Mouse (Mus musculus) neural tube, embryonic 12.5 days (tissue): ENCODE data around the gene Bad. TPM values are rescaled to one million over a fixed set of nuclear protein-coding genes. Genes with fewer than 3 reads are reported as not detected.

Experiments
- ATAC-seq: fragments of 200-750 bp; cut with Nextera tagmentation; 2 replicates; pipeline ENCODE4 v1.8.0; 2017; ENCODE audit warnings: low read depth, mild to moderate bottlenecking, moderate TSS enrichment, moderate library complexity; ENCODE audit not compliant: low FRiP score
- H3K27ac ChIP-seq: fragments of 300-500 bp; sonication (generic); 2 replicates; pipeline ENCODE4 v1.5.1; 2016
- H3K27me3 ChIP-seq: fragments of 300-500 bp; sonication (generic); replicated peaks from 2 replicates; pipeline ENCODE4 v1.6.1; 2016; ENCODE audit warnings: mild to moderate bottlenecking
- H3K36me3 ChIP-seq: fragments of 300-500 bp; sonication (generic); 2 replicates; pipeline ENCODE4 v1.6.1; 2016; ENCODE audit warnings: mild to moderate bottlenecking
- H3K4me1 ChIP-seq: fragments of 300-500 bp; sonication (generic); 2 replicates; pipeline ENCODE4 v1.6.1; 2016
- H3K4me2 ChIP-seq: fragments of 300-500 bp; sonication (generic); replicated peaks from 2 replicates; pipeline ENCODE4 v1.6.1; 2016; ENCODE audit warnings: mild to moderate bottlenecking
- H3K4me3 ChIP-seq: fragments of 300-500 bp; sonication (generic); 2 replicates; pipeline ENCODE4 v1.5.1; 2016
- H3K9ac ChIP-seq: fragments of 300-500 bp; sonication (generic); 2 replicates; pipeline ENCODE4 v1.6.1; 2016; ENCODE audit warnings: mild to moderate bottlenecking
- H3K9me3 ChIP-seq: fragments of 300-500 bp; sonication (generic); 2 replicates; pipeline ENCODE4 v1.6.1; 2016; ENCODE audit warnings: mild to moderate bottlenecking
- WGBS: fragments of 180-500 bp; shearing (Covaris S2); methylation state at CpG from one replicate; pipeline ENCODE4 v1.1.7; 2016; 5-methylcytosine and 5-hydroxymethylcytosine counted together
- polyA plus RNA-seq: library from polyadenylated mRNA; unstranded; fragments of >200 nt; fragmentation: Nextera tagmentation; extraction: Ambion mirVana; gene quantifications from 2 replicates; pipeline ENCODE4 v1.2.1, GENCODE M21; 2016

The Bad gene
- polyA plus RNA-seq, 1 experiment from 2014 or later = 71.9 TPM

- H3K27me3 ChIP-seq = peaks cover 20% of the 10 kb centered on the region
- H3K36me3 ChIP-seq = no peaks in the 10 kb centered on the region
- no peak overlapping the region for H3K9ac ChIP-seq
- no peak overlapping the region for H3K4me2 ChIP-seq
- H3K4me3 ChIP-seq = no peak overlapping the region
- no peak for ATAC-seq
- no peak overlapping the region for H3K27ac ChIP-seq
- no peaks in the 10 kb centered on the region for H3K9me3 ChIP-seq
- peaks cover 21% of the 10 kb centered on the region for H3K4me1 ChIP-seq
These were observed 22.2 kb upstream of the Bad start for GRCm38 (mm10) chr19:6919431-6919830.

- 44% methylated on average over 8 of the region's 8 CpGs for WGBS
- H3K9ac ChIP-seq = peak overlapping the region; percentile 91
- no peak overlapping the region for H3K27ac ChIP-seq
- no peaks in the 10 kb centered on the region for H3K36me3 ChIP-seq
- peaks cover 27% of the 10 kb centered on the region for H3K27me3 ChIP-seq
- peak overlapping the region; percentile 96 for H3K4me2 ChIP-seq
- peak overlapping the region; percentile 91 for H3K4me3 ChIP-seq
- no peaks in the 10 kb centered on the region for H3K9me3 ChIP-seq
- peaks cover 21% of the 10 kb centered on the region for H3K4me1 ChIP-seq
- ATAC-seq = no peak
These were observed 21.6 kb upstream of the Bad start for GRCm38 (mm10) chr19:6919876-6920740.

- ATAC-seq = peak; percentile 41
- no peaks in the 10 kb centered on the region for H3K36me3 ChIP-seq
- WGBS = 2% methylated on average over 46 of the region's 48 CpGs
- H3K27ac ChIP-seq = peak overlapping the region; percentile 82
- peak overlapping the region; percentile 91 for H3K9ac ChIP-seq
- H3K9me3 ChIP-seq = no peaks in the 10 kb centered on the region
- peak overlapping the region; percentile 91 for H3K4me3 ChIP-seq
- H3K4me2 ChIP-seq = peak overlapping the region; percentile 96
- peaks cover 21% of the 10 kb centered on the region for H3K4me1 ChIP-seq
- peaks cover 36% of the 10 kb centered on the region for H3K27me3 ChIP-seq
These were observed 20.7 kb upstream of the Bad start for GRCm38 (mm10) chr19:6920741-6921636.

- Histone ChIP-seq H3K4me3 (peak within 1 kb of the TSS; percentile 91), H3K9me3 (no peaks in the 10 kb centered on the region), H3K4me1 (peaks cover 24% of the 10 kb centered on the region), H3K27me3 (peaks cover 45% of the 10 kb centered on the region), H3K36me3 (no peaks in the 10 kb centered on the region), H3K4me2 (peak within 1 kb of the TSS; percentile 96), H3K27ac (peak within 1 kb of the TSS; percentile 82), H3K9ac (peak within 1 kb of the TSS; percentile 91)
- peak; percentile 93 for ATAC-seq
- WGBS = 1% methylated on average over 65 of the region's 66 CpGs
These were observed 19.8 kb upstream of the Bad start, which contains the start of gene Esrra for GRCm38 (mm10) chr19:6921647-6922567. TSS of gene Esrra (minus strand) at chr19:6921813.

- Histone ChIP-seq H3K4me2 (peak overlapping the region; percentile 96; the same call in 1 of the 2 replicates), H3K9me3 (no peaks in the 10 kb centered on the region), H3K4me3 (no peak overlapping the region), H3K27me3 (peaks cover 57% of the 10 kb centered on the region), H3K4me1 (peaks cover 27% of the 10 kb centered on the region), H3K9ac (no peak overlapping the region), H3K36me3 (no peaks in the 10 kb centered on the region), H3K27ac (no peak overlapping the region)
- no peak for ATAC-seq
- 58% methylated on average over 6 of the region's 6 CpGs for WGBS
These were observed 18.5 kb upstream of the Bad start for GRCm38 (mm10) chr19:6922901-6923735.

GRCm38 (mm10) chr19:6924461-6925306 lies 17.0 kb upstream of the Bad start:
- peaks cover 69% of the 10 kb centered on the region for H3K27me3 ChIP-seq
- no peak overlapping the region for H3K9ac ChIP-seq
- WGBS = 4% methylated on average over 39 of the region's 39 CpGs
- ATAC-seq = no peak
- no peak overlapping the region for H3K4me3 ChIP-seq
- H3K4me2 ChIP-seq = peak overlapping the region; percentile 36
- peaks cover 26% of the 10 kb centered on the region for H3K4me1 ChIP-seq
- H3K36me3 ChIP-seq = no peaks in the 10 kb centered on the region
- no peak overlapping the region for H3K27ac ChIP-seq
- no peaks in the 10 kb centered on the region for H3K9me3 ChIP-seq

GRCm38 (mm10) chr19:6925307-6925573 lies 16.4 kb upstream of the Bad start, which contains the start of gene Catsperz:
TSS of gene Catsperz (minus strand) at chr19:6925380.
- Histone ChIP-seq H3K9me3 (no peaks in the 10 kb centered on the region), H3K4me3 (no peak within 1 kb of the TSS), H3K4me1 (peaks cover 21% of the 10 kb centered on the region), H3K36me3 (no peaks in the 10 kb centered on the region), H3K4me2 (peak within 1 kb of the TSS; percentile 36), H3K27ac (no peak within 1 kb of the TSS), H3K27me3 (peaks cover 71% of the 10 kb centered on the region), H3K9ac (no peak within 1 kb of the TSS)
- 3% methylated on average over 9 of the region's 9 CpGs for WGBS
- no peak for ATAC-seq

- Histone ChIP-seq H3K27me3 (peaks cover 74% of the 10 kb centered on the region), H3K4me3 (no peak overlapping the region), H3K36me3 (no peaks in the 10 kb centered on the region), H3K4me2 (peak overlapping the region; percentile 36; the same call in 1 of the 2 replicates), H3K9ac (no peak overlapping the region), H3K9me3 (no peaks in the 10 kb centered on the region), H3K4me1 (peaks cover 15% of the 10 kb centered on the region), H3K27ac (no peak overlapping the region)
- ATAC-seq = no peak
- WGBS = 4% methylated on average over 40 of the region's 40 CpGs
These were observed 15.9 kb upstream of the Bad start for GRCm38 (mm10) chr19:6925611-6926329.

GRCm38 (mm10) chr19:6926559-6927255 lies 15.0 kb upstream of the Bad start:
- H3K36me3 ChIP-seq = no peaks in the 10 kb centered on the region
- peak overlapping the region; percentile 13; the same call in 1 of the 2 replicates for H3K4me3 ChIP-seq
- H3K4me2 ChIP-seq = peak overlapping the region; percentile 44
- no peak for ATAC-seq
- peaks cover 84% of the 10 kb centered on the region for H3K27me3 ChIP-seq
- H3K9ac ChIP-seq = 0 out of 2 replicates have a peak overlapping the region, but pooled peaks have one; percentile 2
- H3K27ac ChIP-seq = no peak overlapping the region
- H3K9me3 ChIP-seq = no peaks in the 10 kb centered on the region
- H3K4me1 ChIP-seq = peaks cover 16% of the 10 kb centered on the region
- 10% methylated on average over 26 of the region's 26 CpGs for WGBS
